Mouse (Mus musculus) retina, adult 2 months (tissue): ENCODE data around the gene Synj2.
"Not testable (repeated sequence)": the region's sequence is repeated elsewhere in the genome, so short reads cannot be mapped to it uniquely, and the experiment has no call there.

ENCODE experiments used
- DNase-seq: peaks from one replicate; pipeline ENCODE4 v3.0.0-alpha.2; 2012; ENCODE audit warnings: low read depth, low spot score

The Synj2 gene

DNA sequence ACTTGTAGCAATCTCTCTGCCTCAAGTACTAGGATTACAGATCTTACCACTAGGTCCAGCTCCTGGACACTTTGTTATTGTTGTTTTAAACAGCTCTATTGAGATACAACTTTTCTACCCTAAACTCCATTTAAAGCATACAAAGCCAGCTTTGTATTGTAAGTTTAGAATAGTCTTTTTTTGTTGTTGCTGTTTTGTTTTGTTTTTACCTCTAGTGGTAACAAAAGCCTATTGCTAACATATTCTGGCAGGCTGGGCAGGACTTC, 57.1 kb downstream of the Synj2 start:
- no peak for DNase-seq

GRCm38 (mm10) chr17:5999039-5999543, 58.0 kb downstream of the Synj2 start:
- no peak for DNase-seq

GRCm38 (mm10) chr17:6000864-6001319, 59.8 kb downstream of the Synj2 start:
- no peak for DNase-seq

DNA sequence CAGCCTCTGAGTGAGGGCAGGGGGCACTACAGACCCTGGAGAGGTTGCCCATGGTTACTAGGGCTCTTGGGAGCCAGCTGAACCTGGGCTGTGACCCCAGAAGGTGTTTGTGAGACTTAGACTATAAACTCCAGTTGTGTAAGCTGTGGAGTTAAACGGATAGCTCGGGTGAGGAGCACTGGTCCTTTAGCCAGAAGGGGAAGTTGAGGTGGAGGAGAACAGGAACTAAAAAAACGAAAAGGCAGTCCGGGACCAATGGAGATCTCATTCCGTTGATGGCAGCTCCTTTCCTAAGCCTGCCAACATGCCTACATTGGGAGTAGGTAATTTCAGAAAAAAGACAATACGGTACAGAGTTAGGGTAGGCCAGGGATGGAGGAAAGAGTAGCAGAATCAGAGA, 60.3 kb downstream of the Synj2 start:
- DNase-seq, result no peak

GRCm38 (mm10) chr17:6001836-6002235, 60.8 kb downstream of the Synj2 start:
- DNase-seq, result no peak

DNA sequence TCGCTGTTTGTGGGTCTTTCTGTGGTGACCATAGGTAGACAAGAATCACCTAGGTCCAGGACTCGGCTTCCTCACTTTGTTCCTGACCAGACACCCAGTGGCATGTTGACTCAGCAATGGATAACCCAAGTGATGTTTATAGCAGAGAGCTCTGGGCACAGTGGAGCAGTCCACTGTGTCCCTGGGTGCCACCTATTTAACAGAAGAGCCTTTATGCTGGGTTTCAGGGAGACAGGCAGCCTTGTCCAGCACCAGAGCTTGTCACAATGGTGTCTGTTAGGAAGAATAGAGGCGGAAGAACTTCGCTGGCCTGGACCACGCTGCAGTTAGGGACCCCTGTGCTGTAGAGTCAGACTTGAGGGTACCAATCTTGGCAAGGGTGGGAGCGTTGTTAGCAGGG, 61.5 kb downstream of the Synj2 start:
- no peak for DNase-seq

DNA sequence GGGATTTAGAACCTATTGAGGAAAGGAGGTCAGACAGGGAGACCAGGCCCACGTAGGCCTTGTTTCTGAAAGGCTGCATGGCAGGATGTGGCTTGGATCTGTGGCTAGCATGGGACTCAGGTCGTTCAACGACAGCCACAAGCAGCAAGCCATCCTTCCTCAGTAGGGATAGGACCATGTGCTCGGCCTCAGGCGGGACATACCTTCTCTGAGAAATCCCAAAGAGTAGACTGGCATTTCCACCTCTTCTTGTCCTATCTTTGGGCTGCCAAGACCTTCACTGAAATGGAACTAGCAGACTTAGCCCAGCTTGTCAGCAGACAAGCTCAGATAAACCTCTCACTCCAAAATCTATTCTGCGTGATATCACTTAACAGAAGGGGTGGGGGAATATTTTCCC, 62.6 kb downstream of the Synj2 start:
- no peak for DNase-seq

- DNase-seq, result no peak
These were observed 64.2 kb downstream of the Synj2 start for GRCm38 (mm10) chr17:6005246-6005637.

DNA sequence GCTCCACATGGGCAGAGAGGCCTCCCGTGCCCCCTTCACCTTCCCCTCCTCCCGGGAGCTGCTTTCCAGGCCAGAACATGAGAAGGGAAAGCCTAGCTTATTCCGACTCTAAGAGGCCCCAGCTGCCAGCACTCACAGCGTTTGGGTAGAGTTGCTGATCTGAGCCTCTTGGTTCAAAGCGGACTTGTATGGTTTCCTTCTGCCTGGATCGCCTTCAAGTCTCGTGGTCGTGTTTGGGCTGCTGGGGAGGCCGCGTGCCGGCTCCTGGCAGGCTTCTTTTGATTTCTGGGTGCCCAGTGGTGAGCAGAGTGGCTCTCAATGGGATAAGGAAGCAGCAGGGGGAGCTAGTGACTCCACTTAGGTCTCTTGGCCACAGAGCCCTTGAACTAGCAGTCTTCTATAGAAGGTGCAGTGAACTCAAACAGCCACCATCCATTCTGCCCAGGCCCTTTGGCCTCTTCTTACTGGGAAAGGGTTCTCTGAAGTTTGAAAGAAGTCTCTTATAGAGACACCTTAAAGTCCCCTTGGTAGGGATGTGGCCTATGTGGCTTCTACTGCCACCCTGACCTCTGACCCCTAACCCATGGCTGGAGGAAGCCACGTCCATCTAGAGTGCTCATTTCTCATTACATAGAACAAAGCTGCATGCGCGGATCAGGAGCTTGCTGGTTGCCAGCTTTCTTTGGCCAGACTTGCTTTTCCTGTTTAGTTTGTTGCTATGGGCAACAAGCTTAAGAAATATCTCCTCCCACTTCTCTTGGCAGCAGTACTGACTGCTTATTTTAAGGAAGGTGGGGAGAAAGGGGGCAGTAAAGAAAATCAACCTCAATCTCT, 64.8 kb downstream of the Synj2 start:
- DNase-seq, result no peak

DNA sequence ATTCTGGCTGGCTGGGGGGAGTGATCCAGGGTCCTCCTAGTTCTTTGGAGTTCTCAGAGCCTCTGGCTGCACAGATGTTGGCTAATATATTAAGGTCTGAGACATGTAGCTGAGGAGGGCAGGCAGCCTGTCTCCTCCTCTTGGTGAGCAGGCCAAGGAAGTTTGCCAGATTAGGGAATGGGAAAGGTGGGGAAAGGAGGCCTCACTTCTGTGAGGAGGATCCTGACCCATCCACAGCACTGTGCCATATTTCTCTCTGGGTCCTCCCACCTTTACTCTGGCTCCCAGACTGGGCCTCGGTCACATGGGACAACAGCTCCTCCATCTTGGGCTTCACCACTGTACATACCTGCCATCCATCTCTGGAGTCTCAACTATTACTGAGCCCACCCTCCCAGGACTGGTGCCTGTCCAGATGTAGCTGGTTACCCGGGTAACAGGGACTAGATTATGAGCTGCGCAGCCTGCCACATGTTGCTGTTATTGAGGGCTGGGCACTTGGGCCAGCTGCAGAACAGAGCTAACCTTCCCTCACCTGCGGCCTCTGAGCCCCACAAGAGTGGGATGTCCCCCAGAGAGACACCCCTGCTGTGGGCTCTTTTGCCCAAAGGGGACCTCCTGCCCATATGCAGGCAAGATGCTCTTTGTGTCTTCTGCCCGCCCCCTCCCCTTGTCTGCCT, 66.2 kb downstream of the Synj2 start:
- no peak for DNase-seq

- DNase-seq, result no peak
These were observed 66.8 kb downstream of the Synj2 start for GRCm38 (mm10) chr17:6007902-6008301.

GRCm38 (mm10) chr17:6008590-6008989, 67.5 kb downstream of the Synj2 start:
- DNase-seq, result no peak

DNA sequence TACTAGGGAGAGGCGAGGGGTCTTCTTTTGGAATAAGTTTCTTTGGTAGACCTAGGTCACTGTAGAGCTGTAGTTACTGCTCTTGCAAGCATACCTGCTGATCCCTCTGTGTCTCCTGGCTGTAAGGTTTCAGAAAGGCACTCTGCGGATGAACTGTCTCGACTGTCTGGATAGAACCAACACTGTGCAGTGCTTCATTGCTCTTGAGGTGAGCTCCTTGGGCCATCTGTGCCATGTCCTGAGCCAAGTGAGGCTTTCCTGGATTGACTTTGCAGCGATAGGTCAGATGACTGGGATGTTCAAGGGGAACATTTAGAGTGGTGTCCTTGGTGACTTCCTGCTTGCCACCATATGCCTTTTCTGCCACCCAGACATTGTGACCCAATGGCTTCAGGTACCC, 68.5 kb downstream of the Synj2 start:
- no peak for DNase-seq

DNA sequence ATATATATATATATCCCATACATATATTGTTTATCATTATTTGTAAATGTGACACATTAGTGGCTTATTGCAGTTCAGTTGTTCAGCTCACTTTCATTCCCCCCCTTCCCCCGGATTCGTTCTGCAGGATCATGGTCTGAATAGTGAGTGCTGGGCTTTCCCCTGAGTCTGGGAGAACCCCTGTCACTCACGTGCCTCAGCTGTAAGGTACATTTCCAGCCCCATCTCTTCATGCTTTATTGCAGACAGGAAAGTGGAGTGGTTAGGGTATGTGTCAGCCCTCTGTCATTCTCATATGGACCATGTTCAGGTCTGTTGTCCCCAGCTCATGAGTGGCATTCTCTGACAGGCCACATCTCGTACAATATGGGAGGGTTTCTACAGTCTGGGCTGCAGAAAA, 72.0 kb downstream of the Synj2 start:
- DNase-seq, result no peak

GRCm38 (mm10) chr17:6014985-6015384, 73.9 kb downstream of the Synj2 start:
- DNase-seq, result no peak

- DNase-seq, result no peak
These were observed 75.2 kb downstream of the Synj2 start for GRCm38 (mm10) chr17:6016213-6016780.

- DNase-seq, result no peak
These were observed 76.2 kb downstream of the Synj2 start for GRCm38 (mm10) chr17:6017268-6017667.

DNA sequence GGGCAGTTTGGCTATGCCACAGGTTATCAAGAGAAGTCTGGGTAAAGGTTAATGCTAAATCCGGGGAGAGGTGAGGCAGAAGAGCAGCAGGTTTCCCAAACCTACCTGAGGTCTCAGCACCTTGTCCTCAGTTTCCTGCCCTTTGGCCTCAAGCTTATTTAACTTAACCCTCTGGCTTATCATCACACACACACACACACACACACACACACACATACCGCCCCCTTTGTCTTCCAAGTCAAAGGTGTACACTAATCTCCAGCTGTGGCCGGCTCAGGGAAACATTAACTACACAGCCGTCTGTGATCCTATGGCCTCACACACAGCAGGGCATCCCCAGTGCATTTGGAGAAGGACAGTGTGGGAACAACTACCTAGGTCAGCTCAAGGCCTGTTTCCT, 77.3 kb downstream of the Synj2 start:
- DNase-seq, result no peak

DNA sequence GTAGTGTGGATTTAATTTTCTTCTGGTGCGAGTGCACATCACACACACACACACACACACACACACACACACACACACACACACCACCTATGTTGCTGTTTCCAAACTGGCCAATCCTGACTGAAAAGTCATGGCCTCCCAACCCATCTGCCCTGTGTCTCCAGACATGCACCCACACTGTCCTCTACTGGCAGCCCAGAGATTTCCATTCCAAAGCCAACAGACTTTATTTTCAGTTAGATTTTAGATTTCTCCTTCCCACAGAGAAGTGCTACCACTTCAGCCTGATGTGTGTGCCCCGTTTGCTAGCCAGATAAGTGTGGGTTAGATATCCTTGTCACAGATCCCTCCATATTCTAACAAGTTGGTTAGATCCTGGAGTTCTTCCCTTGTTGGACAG, 78.7 kb downstream of the Synj2 start:
- DNase-seq, result no peak

DNA sequence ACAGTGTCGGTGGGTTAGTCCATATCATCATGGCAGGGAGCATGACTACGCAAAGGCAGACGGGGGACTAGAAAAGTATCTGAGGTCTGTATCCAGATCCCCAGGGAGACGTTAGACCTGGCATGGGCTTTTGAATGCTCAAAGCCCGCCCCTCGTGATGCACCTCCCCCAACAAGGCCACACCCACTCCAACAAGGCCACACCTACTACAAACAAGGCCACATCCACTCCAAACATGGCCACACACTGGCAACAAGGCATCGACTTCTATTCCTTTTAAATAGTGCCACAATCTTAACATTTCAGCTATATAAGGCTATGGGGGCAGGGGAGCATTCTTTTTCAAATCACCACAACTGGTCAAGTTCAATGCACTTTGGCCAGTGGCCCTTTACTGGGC, 79.6 kb downstream of the Synj2 start:
- no peak for DNase-seq

- DNase-seq, result not testable (repeated sequence)
These were observed 80.3 kb downstream of the Synj2 start for GRCm38 (mm10) chr17:6021374-6021789.

GRCm38 (mm10) chr17:6025831-6026230, 84.8 kb downstream of the Synj2 start:
- no peak for DNase-seq

DNA sequence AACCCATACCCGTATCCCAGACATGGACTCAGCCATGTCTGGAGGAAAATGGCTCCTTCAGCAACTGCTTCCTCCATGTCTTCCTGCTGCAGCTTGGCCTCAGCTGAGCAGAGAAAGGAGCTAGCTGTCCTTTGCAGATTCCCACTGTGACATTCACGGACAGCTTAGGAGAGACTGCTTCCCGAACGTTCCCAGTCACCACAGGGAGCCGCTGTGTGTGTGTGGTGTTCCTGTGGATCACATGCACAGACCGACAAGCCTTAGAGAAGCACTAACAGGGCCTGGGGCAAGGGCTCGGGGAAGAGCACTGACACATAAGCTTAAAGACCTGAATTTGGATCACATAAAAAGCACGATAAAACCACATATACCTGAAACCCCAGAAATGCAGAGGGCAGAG, 94.6 kb downstream of the Synj2 start:
- DNase-seq, result no peak
